Mouse (Mus musculus) stomach, postnatal 0 days (tissue): ENCODE data around the gene Vdac1.

Experiments used
- CTCF ChIP-seq: IDR thresholded peaks from 2 replicates; pipeline ENCODE4 v1.5.1; 2016; ENCODE audit warnings: antibody characterized with exemption, low read depth, mild to moderate bottlenecking, moderate library complexity
- EP300 ChIP-seq: optimal IDR thresholded peaks from 2 replicates; pipeline ENCODE3; 2016; ENCODE audit warnings: antibody characterized with exemption

DNA sequence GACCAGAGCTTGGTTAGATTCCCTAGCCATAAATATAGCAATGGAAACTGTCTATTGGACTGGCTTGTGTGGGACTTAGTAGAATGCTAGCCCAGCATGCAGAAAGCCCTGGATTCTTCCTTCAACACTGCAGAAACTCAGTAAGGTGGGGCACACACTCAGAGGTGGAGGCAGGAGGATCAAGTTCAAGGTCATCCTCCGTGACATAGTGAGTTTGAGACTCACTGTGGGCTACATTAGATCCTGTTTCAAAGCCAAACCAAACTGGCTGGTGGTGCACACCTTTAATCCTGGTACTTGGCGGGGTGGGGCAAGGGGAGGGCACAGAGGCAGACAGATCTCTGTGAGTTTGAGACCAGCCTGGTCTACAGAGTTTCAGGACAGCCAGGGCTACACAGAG, 3.7 kb downstream of the Vdac1 start:
- TF ChIP-seq CTCF (no peak), EP300 (no peak)
